Mouse (Mus musculus) kidney, embryonic 15.5 days (tissue): ENCODE measurements at regions not wholly inside any gene's neighbourhood (a gene's known extent, or its start where the extent isn't known, plus 50 kb on each side); places are given as distances from the start of the nearest gene placed in this dataset.

Experiments
- ATAC-seq: fragments of 200-750 bp; cut with Nextera tagmentation; replicated peaks from 2 replicates; pipeline ENCODE4 v1.8.0; 2017; ENCODE audit warnings: moderate TSS enrichment; ENCODE audit not compliant: low FRiP score
- H3K27ac ChIP-seq: fragments of 300-500 bp; sonication (generic); 2 replicates; pipeline ENCODE4 v1.5.1; 2015; ENCODE audit warnings: mild to moderate bottlenecking, inconsistent platforms
- H3K27me3 ChIP-seq: fragments of 300-500 bp; sonication (generic); 2 replicates; pipeline ENCODE4 v1.6.1; 2015; ENCODE audit warnings: inconsistent platforms
- H3K36me3 ChIP-seq: fragments of 300-500 bp; sonication (generic); 2 replicates; pipeline ENCODE4 v1.6.1; 2015; ENCODE audit warnings: inconsistent platforms
- H3K4me1 ChIP-seq: fragments of 300-500 bp; sonication (generic); 2 replicates; pipeline ENCODE4 v1.6.1; 2015; ENCODE audit warnings: inconsistent platforms
- H3K4me2 ChIP-seq: fragments of 300-500 bp; sonication (generic); 2 replicates; pipeline ENCODE4 v1.6.1; 2015; ENCODE audit warnings: moderate library complexity, mild to moderate bottlenecking, inconsistent platforms
- H3K4me3 ChIP-seq: fragments of 300-500 bp; sonication (generic); replicated peaks from 2 replicates; pipeline ENCODE4 v1.5.1; 2015; ENCODE audit warnings: mild to moderate bottlenecking, inconsistent platforms
- H3K9ac ChIP-seq: fragments of 300-500 bp; sonication (generic); 2 replicates; pipeline ENCODE4 v1.6.1; 2015; ENCODE audit warnings: mild to moderate bottlenecking, inconsistent platforms
- H3K9me3 ChIP-seq: fragments of 300-500 bp; sonication (generic); replicated peaks from 2 replicates; pipeline ENCODE4 v1.6.1; 2016; ENCODE audit warnings: inconsistent platforms
- WGBS: fragments of 180-500 bp; shearing (Covaris S2); methylation state at CpG from one replicate; pipeline ENCODE4 v1.1.7; 2015; ENCODE audit warnings: mixed read lengths; 5-methylcytosine and 5-hydroxymethylcytosine counted together

DNA sequence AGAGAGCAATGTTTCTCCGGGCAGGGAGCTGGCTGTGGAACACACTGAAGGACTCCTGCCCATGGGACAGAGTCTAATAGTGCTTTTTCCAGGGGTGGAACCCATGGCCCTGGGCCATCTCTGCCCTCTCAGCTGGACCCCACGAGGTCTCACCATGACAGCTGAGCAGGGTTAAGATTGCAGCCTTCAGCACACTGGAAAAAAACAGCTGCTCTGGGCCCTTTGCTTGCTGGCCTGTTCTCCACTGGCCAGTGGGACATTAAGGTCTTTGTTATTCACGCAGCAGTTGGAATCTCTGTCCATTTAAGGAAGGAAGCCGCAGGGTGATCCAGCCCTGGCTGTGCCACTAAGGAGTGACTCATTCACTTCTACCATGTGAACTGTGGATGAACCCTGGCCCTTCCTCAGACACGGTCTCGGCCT, 106.3 kb upstream of the 1700016C15Rik start:
- WGBS = 25% methylated on average over 6 of the region's 6 CpGs
- Histone ChIP-seq H3K4me2 (no peak overlapping the region), H3K9me3 (no peaks in the 10 kb centered on the region), H3K27ac (peak overlapping the region; percentile 71), H3K4me3 (no peak overlapping the region), H3K27me3 (no peaks in the 10 kb centered on the region), H3K4me1 (peaks cover 20% of the 10 kb centered on the region), H3K36me3 (no peaks in the 10 kb centered on the region), H3K9ac (no peak overlapping the region)
- peak; percentile 72 for ATAC-seq

DNA sequence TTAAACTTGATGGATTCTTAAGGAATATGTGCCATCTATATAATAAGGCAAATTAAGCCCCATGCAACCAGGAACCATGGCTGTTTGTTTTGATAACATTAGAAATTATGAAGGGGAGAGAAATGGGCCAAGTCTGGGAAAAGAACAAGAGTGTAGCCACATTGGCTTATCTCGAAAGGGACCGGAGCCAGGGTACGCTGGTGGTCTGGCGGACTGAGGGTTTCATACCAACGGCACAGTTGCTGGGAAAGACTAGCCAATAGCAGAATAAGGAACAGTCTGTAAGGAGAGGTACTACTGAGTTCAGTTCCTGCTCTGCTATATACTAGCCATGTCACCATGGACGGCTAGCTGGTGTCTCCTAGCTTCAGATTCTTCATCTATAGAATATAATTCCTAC, 105.9 kb upstream of the 1700016C15Rik start:
- no peaks in the 10 kb centered on the region for H3K36me3 ChIP-seq
- no peaks in the 10 kb centered on the region for H3K9me3 ChIP-seq
- H3K4me3 ChIP-seq = no peak overlapping the region
- no peak overlapping the region for H3K4me2 ChIP-seq
- peaks cover 20% of the 10 kb centered on the region for H3K4me1 ChIP-seq
- no peak overlapping the region for H3K9ac ChIP-seq
- ATAC-seq = no peak
- H3K27me3 ChIP-seq = no peaks in the 10 kb centered on the region
- WGBS = 75% methylated on average over 6 of the region's 6 CpGs
- peak overlapping the region; percentile 71; the same call in 1 of the 2 replicates for H3K27ac ChIP-seq

DNA sequence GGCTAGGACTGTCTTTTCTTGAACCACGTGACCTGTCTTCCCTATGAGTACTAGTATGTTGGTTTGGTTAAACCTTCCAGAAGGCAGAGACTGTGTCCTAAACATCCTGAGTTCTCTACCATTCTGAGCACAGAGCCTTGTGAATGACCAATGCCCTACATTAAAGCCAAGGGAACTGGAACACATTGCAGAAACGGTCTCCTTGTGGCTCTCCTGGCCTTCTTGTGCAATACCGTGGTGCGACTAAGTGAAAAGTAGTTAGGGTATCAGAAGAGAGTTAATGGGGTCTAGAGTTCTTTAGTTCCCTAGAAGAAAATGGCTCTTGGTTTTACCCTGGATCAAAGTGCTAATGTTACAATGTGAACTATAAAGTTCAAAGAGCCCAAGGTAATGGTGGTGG, 101.8 kb upstream of the 1700016C15Rik start:
- no peak for ATAC-seq
- H3K4me2 ChIP-seq = no peak overlapping the region
- no peak overlapping the region for H3K4me3 ChIP-seq
- no peak overlapping the region for H3K9ac ChIP-seq
- no peak overlapping the region for H3K27ac ChIP-seq
- 89% methylated on average over 4 of the region's 4 CpGs for WGBS
- H3K27me3 ChIP-seq = no peaks in the 10 kb centered on the region
- no peaks in the 10 kb centered on the region for H3K36me3 ChIP-seq
- no peaks in the 10 kb centered on the region for H3K9me3 ChIP-seq
- H3K4me1 ChIP-seq = peaks cover 15% of the 10 kb centered on the region

DNA sequence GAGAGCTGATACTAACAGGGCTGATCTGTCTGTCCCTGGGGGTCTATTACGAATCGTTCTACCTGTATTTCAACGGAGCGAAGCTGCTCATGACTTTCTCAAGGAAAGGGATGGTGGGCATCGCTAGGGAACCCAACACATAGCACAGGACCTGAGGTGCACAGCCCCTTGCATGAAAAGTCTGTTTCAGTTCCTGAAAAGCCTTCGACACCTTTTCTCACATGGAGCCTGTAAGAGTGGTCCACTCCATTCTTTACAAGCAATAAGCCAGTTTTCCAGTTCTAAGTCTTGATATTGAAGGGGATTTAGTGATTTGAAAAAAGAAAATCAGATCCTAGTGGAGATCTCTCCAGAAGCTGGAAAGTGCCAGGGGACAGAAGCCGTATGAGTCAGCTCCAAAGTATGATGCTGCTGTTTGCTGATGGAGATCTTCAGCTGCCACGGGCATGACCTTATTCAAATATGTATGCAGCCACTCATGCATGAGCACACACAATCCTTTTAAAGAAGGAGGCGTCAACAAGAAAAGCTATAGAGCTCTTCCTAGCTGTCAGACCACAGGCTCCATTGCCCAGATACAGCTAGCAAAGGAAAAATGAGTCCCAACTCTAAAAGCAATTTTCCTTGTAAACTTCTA, 95.5 kb upstream of the 1700016C15Rik start:
- ATAC-seq = no peak
- Histone ChIP-seq H3K9ac (no peak overlapping the region), H3K27ac (no peak overlapping the region), H3K4me3 (no peak overlapping the region), H3K27me3 (no peaks in the 10 kb centered on the region), H3K9me3 (no peaks in the 10 kb centered on the region), H3K36me3 (no peaks in the 10 kb centered on the region), H3K4me2 (no peak overlapping the region), H3K4me1 (peaks cover 19% of the 10 kb centered on the region)
- 82% methylated on average over 9 of the region's 9 CpGs for WGBS

DNA sequence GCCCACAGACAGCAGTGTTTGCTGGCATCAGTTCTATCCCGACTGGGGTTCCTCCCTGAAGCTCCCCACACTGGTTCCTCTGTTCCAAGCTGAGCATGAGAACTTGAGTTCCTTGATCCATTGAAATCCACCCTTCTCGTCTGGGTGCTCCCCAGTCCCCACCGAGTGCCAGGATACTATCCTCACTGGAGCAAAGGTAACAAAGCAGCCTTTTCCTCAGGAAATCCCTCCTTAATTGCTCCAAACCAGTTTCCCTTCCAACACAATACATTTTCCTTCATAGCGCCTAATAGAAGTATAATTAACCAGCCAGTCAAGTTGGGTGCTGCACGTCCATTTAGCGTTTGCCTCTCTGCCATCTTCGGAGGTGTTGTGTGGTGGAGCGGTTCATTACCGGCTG, 92.6 kb upstream of the 1700016C15Rik start:
- no peak overlapping the region for H3K4me2 ChIP-seq
- ATAC-seq = no peak
- H3K9ac ChIP-seq = no peak overlapping the region
- no peaks in the 10 kb centered on the region for H3K27me3 ChIP-seq
- H3K4me1 ChIP-seq = peaks cover 39% of the 10 kb centered on the region
- H3K36me3 ChIP-seq = no peaks in the 10 kb centered on the region
- WGBS = 64% methylated on average over 9 of the region's 9 CpGs
- H3K9me3 ChIP-seq = no peaks in the 10 kb centered on the region
- peak overlapping the region; percentile 34; the same call in 1 of the 2 replicates for H3K27ac ChIP-seq
- no peak overlapping the region for H3K4me3 ChIP-seq

- Histone ChIP-seq H3K27ac (no peak overlapping the region), H3K9me3 (no peaks in the 10 kb centered on the region), H3K36me3 (no peaks in the 10 kb centered on the region), H3K9ac (no peak overlapping the region), H3K27me3 (no peaks in the 10 kb centered on the region), H3K4me3 (no peak overlapping the region), H3K4me1 (peaks cover 47% of the 10 kb centered on the region), H3K4me2 (no peak overlapping the region)
- WGBS = 44% methylated on average over 10 of the region's 10 CpGs
- ATAC-seq = no peak
These were observed 91.2 kb upstream of the 1700016C15Rik start for GRCm38 (mm10) chr1:177638381-177638780.

- ATAC-seq = peak; percentile 23; the same call in 1 of the 2 replicates
These were observed 89.4 kb upstream of the 1700016C15Rik start for GRCm38 (mm10) chr1:177639931-177640846.

GRCm38 (mm10) chr1:177642712-177643467, 86.7 kb upstream of the 1700016C15Rik start:
- ATAC-seq = peak; percentile 65
- Histone ChIP-seq H3K4me3 (no peak overlapping the region), H3K9me3 (no peaks in the 10 kb centered on the region), H3K36me3 (no peaks in the 10 kb centered on the region), H3K4me1 (peaks cover 48% of the 10 kb centered on the region), H3K4me2 (no peak overlapping the region), H3K27me3 (no peaks in the 10 kb centered on the region), H3K9ac (no peak overlapping the region), H3K27ac (peak overlapping the region; percentile 13)
- WGBS = 45% methylated on average over 10 of the region's 10 CpGs

More at GRCm38 (mm10) chr1:177639931-177640846, 89.4 kb upstream of the 1700016C15Rik start:
- Histone ChIP-seq H3K36me3 (no peaks in the 10 kb centered on the region), H3K27ac (0 out of 2 replicates have a peak overlapping the region, but pooled peaks have one; percentile 22), H3K27me3 (no peaks in the 10 kb centered on the region), H3K4me1 (peaks cover 52% of the 10 kb centered on the region), H3K9ac (no peak overlapping the region), H3K4me3 (no peak overlapping the region), H3K9me3 (no peaks in the 10 kb centered on the region), H3K4me2 (peak overlapping the region; percentile 43)
- WGBS = 27% methylated on average over 20 of the region's 20 CpGs

DNA sequence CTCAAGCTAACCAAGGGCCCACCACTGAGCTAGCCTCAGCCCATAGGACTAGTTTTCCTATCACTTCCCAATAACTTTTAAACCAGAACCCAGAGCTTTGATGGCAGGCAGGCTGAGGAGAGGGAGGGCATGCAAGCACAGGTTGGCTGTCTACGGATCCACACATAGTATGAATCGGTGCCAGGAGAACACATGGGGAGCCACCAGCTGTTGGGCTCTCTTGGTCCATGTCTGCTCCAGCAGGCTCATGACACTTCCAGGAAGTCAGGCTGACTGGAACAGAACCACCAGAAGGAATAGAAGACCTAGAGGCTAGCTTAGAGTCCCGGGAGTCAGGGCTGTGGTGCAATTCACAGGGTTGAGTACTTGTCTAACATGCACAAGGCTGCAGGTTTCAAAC, 86.0 kb upstream of the 1700016C15Rik start:
- Histone ChIP-seq H3K4me2 (no peak overlapping the region), H3K9me3 (no peaks in the 10 kb centered on the region), H3K27ac (no peak overlapping the region; the same call in 1 of the 2 replicates), H3K36me3 (no peaks in the 10 kb centered on the region), H3K27me3 (no peaks in the 10 kb centered on the region), H3K4me3 (no peak overlapping the region), H3K9ac (no peak overlapping the region), H3K4me1 (peaks cover 43% of the 10 kb centered on the region)
- WGBS = 96% methylated on average over 3 of the region's 3 CpGs
- ATAC-seq = no peak

GRCm38 (mm10) chr1:177644214-177644613, 85.4 kb upstream of the 1700016C15Rik start:
- 77% methylated on average over 4 of the region's 4 CpGs for WGBS
- no peak overlapping the region for H3K27ac ChIP-seq
- no peaks in the 10 kb centered on the region for H3K9me3 ChIP-seq
- no peaks in the 10 kb centered on the region for H3K36me3 ChIP-seq
- no peak overlapping the region for H3K9ac ChIP-seq
- H3K27me3 ChIP-seq = no peaks in the 10 kb centered on the region
- no peak overlapping the region for H3K4me3 ChIP-seq
- H3K4me2 ChIP-seq = no peak overlapping the region
- H3K4me1 ChIP-seq = peaks cover 38% of the 10 kb centered on the region
- no peak for ATAC-seq

- Histone ChIP-seq H3K4me2 (no peak overlapping the region), H3K9me3 (no peaks in the 10 kb centered on the region), H3K27ac (0 out of 2 replicates have a peak overlapping the region, but pooled peaks have one; percentile 22), H3K9ac (no peak overlapping the region), H3K27me3 (no peaks in the 10 kb centered on the region), H3K4me3 (no peak overlapping the region), H3K36me3 (no peaks in the 10 kb centered on the region), H3K4me1 (peaks cover 27% of the 10 kb centered on the region)
- ATAC-seq = peak; percentile 47
- 28% methylated on average over 4 of the region's 4 CpGs for WGBS
These were observed 84.3 kb upstream of the 1700016C15Rik start for GRCm38 (mm10) chr1:177645327-177645726.
